Mouse (Mus musculus) 416B (cell line): ENCODE measurements around the gene Smad9.

Experiments used
- DNase-seq: peaks from one replicate; pipeline ENCODE4 v3.0.0; 2011; ENCODE audit warnings: low read depth

Smad9 gene

GRCm38 (mm10) chr3:54757446-54757845 is 2.1 kb downstream of the Smad9 start:
- DNase-seq = no peak

GRCm38 (mm10) chr3:54759211-54759610 is 3.8 kb downstream of the Smad9 start:
- DNase-seq = no peak

GRCm38 (mm10) chr3:54760321-54761115 is 5.1 kb downstream of the Smad9 start:
- DNase-seq = no peak

DNA sequence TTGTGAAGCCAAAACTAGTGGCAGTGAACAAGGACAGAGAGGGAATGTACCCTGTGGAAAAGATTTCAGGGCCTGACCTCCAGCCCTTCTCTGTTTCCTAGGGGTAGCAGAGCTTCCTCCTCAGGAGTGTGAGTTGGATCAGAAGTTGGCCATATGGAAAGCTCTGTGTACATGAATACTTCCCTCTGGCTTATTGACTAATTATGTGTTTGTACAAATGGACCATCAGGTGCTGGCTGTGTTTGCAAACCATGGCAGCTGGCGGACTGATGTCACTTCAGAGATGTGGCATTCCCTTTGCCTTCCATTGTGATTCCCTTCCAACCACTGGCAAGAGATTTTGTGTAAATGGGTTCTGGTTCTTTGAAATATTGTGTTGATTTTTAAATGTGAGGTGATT is 5.9 kb downstream of the Smad9 start:
- no peak for DNase-seq

- no peak for DNase-seq
Observed at GRCm38 (mm10) chr3:54764418-54764817, 9.0 kb downstream of the Smad9 start.

DNA sequence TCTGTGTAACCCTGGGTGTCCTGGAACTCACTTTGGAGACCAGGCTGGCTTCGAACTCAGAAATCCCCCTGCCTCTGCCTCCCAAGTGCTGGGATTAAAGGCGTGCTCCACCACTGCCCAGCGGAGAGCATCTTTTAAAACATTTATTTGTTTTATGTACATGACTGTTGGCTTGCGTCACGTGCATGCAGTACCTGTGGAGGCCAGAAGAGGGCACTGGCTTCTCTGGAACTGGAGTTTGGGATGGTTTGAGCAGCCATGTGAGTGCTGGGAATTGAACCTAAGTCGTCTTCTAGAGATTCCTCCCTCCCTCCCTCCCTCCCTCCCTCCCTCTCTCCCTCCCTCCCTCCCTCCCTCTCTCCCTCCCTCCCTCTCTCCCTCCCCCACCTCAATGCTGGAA is 10.1 kb downstream of the Smad9 start:
- DNase-seq = peak; percentile 21

DNA sequence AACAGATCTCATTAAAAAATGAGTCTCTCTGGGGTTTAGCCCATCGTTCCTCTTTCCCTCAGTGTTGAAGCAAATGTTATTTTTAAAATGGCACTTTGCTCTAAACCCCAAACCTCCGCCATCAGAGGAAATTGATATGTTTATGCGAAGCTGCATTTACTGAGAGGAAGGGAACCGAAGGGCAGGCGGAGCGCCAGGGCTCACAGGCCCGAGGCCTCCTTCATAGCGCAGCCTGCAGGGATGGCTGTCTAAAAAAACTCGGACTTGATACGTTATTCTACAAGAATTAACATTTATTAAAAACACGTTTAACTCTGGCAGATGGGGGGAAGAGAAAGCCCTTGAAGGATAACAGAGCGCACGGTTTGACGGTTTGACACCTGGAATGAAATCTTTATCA is 10.7 kb downstream of the Smad9 start:
- no peak for DNase-seq

DNA sequence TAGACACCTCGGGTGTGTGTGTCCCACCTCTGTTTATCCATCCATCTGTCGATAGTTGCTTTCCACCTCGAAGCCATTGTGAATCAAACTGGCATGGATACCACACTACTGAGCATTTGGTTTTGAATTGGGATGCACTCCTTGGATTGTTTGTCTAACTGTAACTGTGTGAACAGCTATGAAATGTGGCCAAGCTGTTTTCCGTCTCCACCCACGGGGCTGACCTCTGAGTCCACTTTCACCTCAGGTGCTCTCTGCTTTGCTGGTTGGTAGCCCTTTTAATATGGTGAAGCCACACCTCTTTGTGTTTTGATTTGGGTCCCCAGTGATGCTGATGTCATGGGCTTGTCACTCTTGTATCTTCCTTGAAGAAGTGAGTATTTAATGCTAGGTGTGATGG is 11.4 kb downstream of the Smad9 start:
- DNase-seq = no peak

GRCm38 (mm10) chr3:54768592-54768991 is 13.2 kb downstream of the Smad9 start:
- DNase-seq = peak; percentile 56

GRCm38 (mm10) chr3:54769349-54770275 is 14.2 kb downstream of the Smad9 start:
- no peak for DNase-seq

GRCm38 (mm10) chr3:54773613-54774012 is 18.2 kb downstream of the Smad9 start:
- DNase-seq = no peak

GRCm38 (mm10) chr3:54775989-54776631 is 20.7 kb downstream of the Smad9 start:
- no peak for DNase-seq

GRCm38 (mm10) chr3:54790601-54791000 is 35.2 kb downstream of the Smad9 start:
- DNase-seq = no peak

- DNase-seq = no peak
Observed at GRCm38 (mm10) chr3:54791822-54792677, 36.7 kb downstream of the Smad9 start.

- peak; percentile 28 for DNase-seq
Observed at GRCm38 (mm10) chr3:54793762-54794161, 38.4 kb downstream of the Smad9 start.

GRCm38 (mm10) chr3:54795379-54795778 is 40.0 kb downstream of the Smad9 start:
- no peak for DNase-seq

- peak; percentile 13 for DNase-seq
Observed at GRCm38 (mm10) chr3:54795806-54796205, 40.4 kb downstream of the Smad9 start.

GRCm38 (mm10) chr3:54797211-54797610 is 41.8 kb downstream of the Smad9 start:
- DNase-seq = peak; percentile 20

DNA sequence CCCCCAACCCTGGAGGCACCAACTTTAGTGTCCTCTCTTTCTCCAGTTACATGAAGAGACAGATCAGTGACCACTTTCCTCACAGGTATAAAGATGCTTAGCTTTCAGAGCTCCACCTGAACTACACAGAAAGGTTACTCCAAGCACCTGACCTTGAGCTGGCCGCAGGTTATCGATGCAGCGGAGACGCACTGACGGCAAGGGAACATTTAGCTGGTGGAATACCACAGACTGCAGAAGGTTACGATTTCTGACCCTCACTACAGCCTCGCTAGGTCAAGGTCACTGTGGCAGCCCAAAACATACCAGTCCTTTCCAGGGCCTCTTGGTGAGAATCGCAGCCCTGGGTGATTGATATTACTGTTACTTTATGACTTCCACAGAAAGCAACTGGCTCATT is 48.3 kb downstream of the Smad9 start:
- DNase-seq = no peak

GRCm38 (mm10) chr3:54807061-54807661 is 51.8 kb downstream of the Smad9 start:
- peak; percentile 42 for DNase-seq

DNA sequence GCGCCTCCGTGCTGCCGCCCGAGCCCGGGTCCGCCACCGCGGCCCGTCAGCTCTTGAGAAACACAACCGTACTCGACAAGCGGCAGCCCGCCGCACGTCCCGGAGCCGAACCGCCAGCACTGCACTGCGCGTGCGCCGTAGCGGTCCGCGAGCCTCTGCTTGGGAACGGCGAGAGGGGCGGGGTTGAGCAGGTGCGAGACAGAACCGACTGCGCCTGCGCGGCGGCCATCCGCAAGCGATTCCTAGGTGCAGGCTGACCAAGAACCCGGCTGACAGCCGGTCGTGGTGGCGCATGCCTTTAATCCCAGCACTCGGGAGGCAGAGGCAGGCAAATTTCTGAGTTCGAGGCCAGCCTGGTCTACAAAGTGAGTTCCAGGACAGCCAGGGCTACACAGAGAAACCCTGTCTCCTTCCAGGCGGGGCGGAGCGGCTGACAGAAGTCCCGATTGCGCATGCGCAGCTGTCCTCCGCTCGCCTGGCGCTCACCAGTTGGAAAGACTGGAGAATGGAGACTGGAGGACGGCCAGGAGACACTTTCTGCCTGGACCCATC is 52.4 kb downstream of the Smad9 start, which contains the start of gene Rfxap:
Gene Rfxap (minus strand): TSS at position 126 of the 552 bp plus-strand sequence.
- DNase-seq = peak; percentile 95
